Mouse (Mus musculus): ENCODE measurements around the gene Gatm. TPM values are rescaled to one million over a fixed set of nuclear protein-coding genes. Genes with fewer than 3 reads are reported as not detected.
A peak's percentile ranks its signal among the peaks of the same experiment; 100 is the strongest.

The Gatm gene
- polyA plus RNA-seq, 1 experiment from 2014 or later = 19.1 TPM

DNA sequence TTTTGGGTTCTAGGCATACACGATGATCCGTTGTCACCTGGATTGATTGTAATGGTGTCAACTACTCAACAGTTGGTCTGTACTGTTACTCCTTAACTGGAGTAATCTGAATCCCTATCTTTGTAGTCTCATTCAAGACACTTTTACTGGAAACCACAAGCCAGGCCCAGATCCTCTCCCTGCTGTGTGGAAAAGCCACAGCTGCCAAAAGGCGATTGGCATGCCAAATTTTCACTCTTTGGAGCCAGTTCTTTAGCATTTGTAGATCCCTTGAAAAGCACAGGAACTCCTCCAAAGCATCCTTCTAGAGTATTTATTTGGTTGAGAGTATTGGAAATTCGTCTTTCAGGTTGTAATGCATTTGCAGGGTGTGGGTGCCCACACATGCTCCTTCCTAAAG lies 39.8 kb downstream of the Gatm start:
- Histone ChIP-seq H3K27me3 (replicated peaks) (no peaks in the 10 kb centered on the region), H3K36me3 (no peaks in the 10 kb centered on the region), H3K4me2 (replicated peaks) (no peak overlapping the region), H3K4me1 (no peaks in the 10 kb centered on the region), H3K4me3 (no peak overlapping the region), H3K27ac (no peak overlapping the region), H3K9me3 (no peaks in the 10 kb centered on the region), H3K9ac (no peak overlapping the region)
- ATAC-seq (ENCODE audit: low FRiP score, low read depth) = no peak
- 84% methylated on average over 4 of the region's 4 CpGs for WGBS

DNA sequence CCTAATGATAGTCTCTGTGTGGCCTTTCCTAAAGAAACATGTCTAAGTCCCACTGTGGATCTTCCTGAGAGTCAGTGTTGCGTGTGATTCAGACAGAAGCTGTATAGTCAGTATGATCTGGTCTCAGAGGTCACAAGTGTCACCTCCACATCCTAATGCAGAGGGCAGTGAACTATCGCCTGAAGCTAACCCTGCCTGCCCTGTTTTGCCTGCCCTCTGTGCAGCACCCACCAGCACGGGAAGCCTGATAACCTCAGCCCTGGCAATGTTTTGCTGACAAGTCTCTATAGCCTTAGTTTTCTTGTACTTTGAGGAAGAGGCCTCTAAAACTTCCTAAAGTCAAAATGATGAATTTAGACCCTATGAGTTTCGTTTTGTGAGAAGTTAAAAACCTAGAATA lies 40.7 kb downstream of the Gatm start:
- H3K36me3 ChIP-seq = no peaks in the 10 kb centered on the region
- no peak overlapping the region for H3K4me2 ChIP-seq (replicated peaks)
- H3K27ac ChIP-seq = no peak overlapping the region
- no peak for ATAC-seq (ENCODE audit: low FRiP score, low read depth)
- H3K9me3 ChIP-seq = no peaks in the 10 kb centered on the region
- 79% methylated on average over 4 of the region's 4 CpGs for WGBS
- H3K4me3 ChIP-seq = no peak overlapping the region
- no peaks in the 10 kb centered on the region for H3K27me3 ChIP-seq (replicated peaks)
- H3K4me1 ChIP-seq = no peaks in the 10 kb centered on the region
- H3K9ac ChIP-seq = no peak overlapping the region

DNA sequence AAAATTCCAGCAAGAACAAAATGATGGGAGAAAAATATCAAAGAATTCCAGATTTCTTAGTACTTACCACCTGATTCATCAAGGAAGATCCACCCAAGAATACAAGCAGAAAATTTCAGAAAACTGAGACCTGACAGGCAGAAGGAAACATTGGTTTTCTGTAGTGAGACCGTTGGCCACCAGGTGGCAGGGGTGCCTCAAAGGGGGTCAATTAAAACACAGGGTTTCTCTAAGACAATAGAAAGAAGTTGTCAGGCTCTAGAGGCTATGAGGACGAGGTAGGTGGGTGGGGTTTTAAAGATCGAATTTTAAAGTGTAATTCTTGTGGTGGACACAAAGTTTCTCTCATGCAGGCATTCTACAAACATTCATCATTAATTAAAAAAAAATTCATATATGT lies 41.7 kb downstream of the Gatm start:
- H3K36me3 ChIP-seq = no peaks in the 10 kb centered on the region
- no peaks in the 10 kb centered on the region for H3K9me3 ChIP-seq
- no peak for ATAC-seq (ENCODE audit: low FRiP score, low read depth)
- 22% methylated on average over 3 of the region's 3 CpGs for WGBS
- H3K4me2 ChIP-seq (replicated peaks) = no peak overlapping the region
- no peak overlapping the region for H3K27ac ChIP-seq
- no peak overlapping the region for H3K9ac ChIP-seq
- H3K4me3 ChIP-seq = no peak overlapping the region
- H3K4me1 ChIP-seq = no peaks in the 10 kb centered on the region
- no peaks in the 10 kb centered on the region for H3K27me3 ChIP-seq (replicated peaks)

DNA sequence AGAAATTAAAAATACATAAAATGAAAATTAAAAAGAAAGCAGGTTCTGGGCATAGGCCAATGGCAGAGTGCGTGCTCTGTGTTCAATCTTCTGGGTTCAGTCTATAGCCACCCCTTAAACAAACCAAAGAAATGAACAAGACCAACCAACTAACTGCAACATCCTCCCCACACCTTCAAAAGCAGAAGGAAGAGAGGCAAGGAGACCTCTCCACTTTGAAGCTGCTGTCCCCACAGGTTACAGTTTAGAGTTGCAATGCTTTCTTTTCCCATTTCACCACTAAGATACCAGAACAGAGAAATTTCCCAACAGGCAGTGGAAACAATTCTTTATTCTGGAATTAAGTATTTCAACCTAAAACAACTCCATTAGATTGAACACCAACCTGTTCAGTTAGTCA lies 48.9 kb downstream of the Gatm start:
- H3K9me3 ChIP-seq = no peaks in the 10 kb centered on the region
- WGBS = 97% methylated on average over 1 of the region's 1 CpGs
- no peak overlapping the region for H3K27ac ChIP-seq
- H3K36me3 ChIP-seq = no peaks in the 10 kb centered on the region
- no peak overlapping the region for H3K4me2 ChIP-seq (replicated peaks)
- no peaks in the 10 kb centered on the region for H3K4me1 ChIP-seq
- no peaks in the 10 kb centered on the region for H3K27me3 ChIP-seq (replicated peaks)
- no peak overlapping the region for H3K9ac ChIP-seq
- no peak for ATAC-seq (ENCODE audit: low FRiP score, low read depth)
- no peak overlapping the region for H3K4me3 ChIP-seq

DNA sequence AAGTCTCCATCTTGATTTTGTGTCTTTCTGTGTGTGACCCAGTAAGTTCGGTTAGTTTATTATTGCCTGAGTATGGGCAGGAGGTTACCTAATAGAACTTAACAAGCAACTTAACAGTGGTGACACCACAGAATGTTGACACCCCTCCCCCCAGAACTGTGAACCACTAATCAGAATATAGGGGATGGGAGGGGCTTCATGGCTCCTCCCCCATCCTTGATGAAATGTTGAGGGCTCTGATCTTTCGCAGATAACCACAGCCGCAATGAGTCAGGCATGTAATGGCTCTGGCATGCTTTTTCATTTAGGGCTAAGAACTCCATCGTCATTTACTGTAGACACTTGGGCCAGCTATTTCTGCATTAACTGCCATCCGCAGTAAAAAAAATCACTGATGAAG lies 49.9 kb downstream of the Gatm start:
- Histone ChIP-seq H3K4me1 (no peaks in the 10 kb centered on the region), H3K9ac (no peak overlapping the region), H3K27ac (no peak overlapping the region), H3K4me2 (replicated peaks) (no peak overlapping the region), H3K27me3 (replicated peaks) (no peaks in the 10 kb centered on the region), H3K36me3 (no peaks in the 10 kb centered on the region), H3K4me3 (no peak overlapping the region), H3K9me3 (no peaks in the 10 kb centered on the region)
- WGBS = 97% methylated on average over 5 of the region's 5 CpGs
- no peak for ATAC-seq (ENCODE audit: low FRiP score, low read depth)

DNA sequence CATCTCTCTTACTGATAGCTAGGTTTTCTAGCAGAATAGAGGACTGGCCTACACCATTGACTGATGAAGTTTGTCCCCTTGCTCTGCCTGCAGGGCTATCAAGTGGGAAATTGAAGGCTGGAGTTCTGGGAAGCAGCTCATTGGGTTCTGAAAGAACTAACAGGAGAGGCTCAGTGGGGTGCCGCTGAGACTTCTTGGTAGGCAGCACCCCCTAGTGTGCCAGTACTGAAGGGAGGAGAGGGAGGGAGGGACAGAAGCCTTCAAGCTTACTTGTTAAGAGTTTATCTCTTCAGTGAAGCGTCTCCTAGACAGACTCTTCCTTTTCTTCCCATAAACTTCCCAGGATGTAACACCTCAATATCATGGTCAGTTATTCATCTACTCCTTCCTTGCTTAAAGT lies 52.8 kb downstream of the Gatm start:
- no peak for ATAC-seq (ENCODE audit: low FRiP score, low read depth)
- Histone ChIP-seq H3K36me3 (no peaks in the 10 kb centered on the region), H3K27me3 (replicated peaks) (no peaks in the 10 kb centered on the region), H3K9ac (no peak overlapping the region), H3K4me3 (no peak overlapping the region), H3K4me1 (no peaks in the 10 kb centered on the region), H3K9me3 (no peaks in the 10 kb centered on the region), H3K4me2 (replicated peaks) (no peak overlapping the region), H3K27ac (no peak overlapping the region)
- WGBS = 37% methylated on average over 2 of the region's 2 CpGs

MicroRNAs encoded within 50 kb of the gene (microRNA counts, 519-probe panel; counts per million panel counts)
- 342 counts per million, percentile 67 among the panel's probes with 10 or more counts for microRNA mmu-miR-147

Small RNAs within 50 kb of the gene (microRNA-seq; reads per million reads assigned to microRNA genes)
- gene Mir147 = 5.0 reads per million, percentile 15 among the genes with 10 or more reads in this experiment

Other genes starting within 250 kb of the Gatm start
- 12.2 and 15.1 TPM in 2 replicates for gene Shf, start 242.1 kb downstream of the Gatm start, polyA plus RNA-seq (2016; fragmentation: Nextera tagmentation; extraction: Ambion mirVana)
- gene Slc28a2, start 184.8 kb downstream of the Gatm start, polyA plus RNA-seq (2016; fragmentation: Nextera tagmentation; extraction: Ambion mirVana) = 0.28 TPM in 1 of 2 replicates, not detected in the other
- gene Gm14085, start 126.4 kb downstream of the Gatm start, polyA plus RNA-seq (2016; fragmentation: Nextera tagmentation; extraction: Ambion mirVana) = not detected in 2 replicates
- gene AA467197, start 25.7 kb upstream of the Gatm start, polyA plus RNA-seq (2016; fragmentation: Nextera tagmentation; extraction: Ambion mirVana) = 0.63 and 0.65 TPM in 2 replicates
- gene Slc30a4, start 91.4 kb upstream of the Gatm start, polyA plus RNA-seq (2016; fragmentation: Nextera tagmentation; extraction: Ambion mirVana) = 8.4 and 9.4 TPM in 2 replicates
- gene Bloc1s6, start 127.2 kb upstream of the Gatm start, polyA plus RNA-seq (2016; fragmentation: Nextera tagmentation; extraction: Ambion mirVana) = 74.1 and 75.6 TPM in 2 replicates
- 2.2 and 2.4 TPM in 2 replicates for gene Sqor, start 153.9 kb upstream of the Gatm start, polyA plus RNA-seq (2016; fragmentation: Nextera tagmentation; extraction: Ambion mirVana)